Mouse (Mus musculus) myocyte (in vitro differentiated cells): ENCODE data around the gene Slc5a3. TPM values are rescaled to one million over a fixed set of nuclear protein-coding genes. Genes with fewer than 3 reads are reported as not detected.

Experiments used
- H3K27me3 ChIP-seq: one replicate; pipeline ENCODE4 v1.6.1; 2011; ENCODE audit not compliant: control insufficient read depth, insufficient read depth, insufficient read length
- H3K36me3 ChIP-seq: one replicate; pipeline ENCODE4 v1.6.1; 2011; ENCODE audit not compliant: control insufficient read depth, insufficient read depth
- H3K4me2 ChIP-seq: one replicate; pipeline ENCODE4 v1.6.1; 2011; ENCODE audit warnings: low read depth, control low read depth
- H3K4me3 ChIP-seq: one replicate; pipeline ENCODE4 v1.5.1; 2011; ENCODE audit warnings: mild to moderate bottlenecking, control low read depth, moderate library complexity
- H3K79me2 ChIP-seq: one replicate; pipeline ENCODE4 v1.6.1; 2011; ENCODE audit not compliant: control insufficient read depth, insufficient read depth
- H3ac ChIP-seq: one replicate; pipeline ENCODE4 v1.6.1; 2011; ENCODE audit not compliant: control insufficient read depth, insufficient read length
- CEBPB ChIP-seq: IDR thresholded peaks from 2 replicates; pipeline ENCODE4 v1.6.1; 2011; ENCODE audit warnings: mild to moderate bottlenecking, moderate library complexity; ENCODE audit not compliant: poor library complexity, insufficient read depth, severe bottlenecking
- E2F4 ChIP-seq: IDR thresholded peaks from one replicate; pipeline ENCODE4 v1.6.1; 2011; ENCODE audit warnings: mild to moderate bottlenecking, control low read depth, moderate library complexity; ENCODE audit not compliant: insufficient read depth
- MAX ChIP-seq: IDR thresholded peaks from one replicate; pipeline ENCODE4 v1.6.1; 2011; ENCODE audit warnings: low read depth, mild to moderate bottlenecking, control low read depth
- MYOD1 ChIP-seq, 3 experiments: IDR thresholded peaks; one replicate each; pipeline ENCODE4 v1.6.1; 2011; ENCODE audit warnings: control low read depth in 2 of 3, low read depth in 2 of 3, mild to moderate bottlenecking in 2 of 3, moderate library complexity in 1 of 3; ENCODE audit not compliant: insufficient read length in 2 of 3, control insufficient read depth in 1 of 3
- MYOG ChIP-seq, 3 experiments: IDR thresholded peaks; one replicate each; pipeline ENCODE4 v1.6.1; 2011; ENCODE audit warnings: control low read depth in 2 of 3, low read depth in 2 of 3, mild to moderate bottlenecking in 2 of 3; ENCODE audit not compliant: insufficient read length in 2 of 3, control insufficient read depth in 1 of 3, insufficient read depth in 1 of 3
- POLR2A ChIP-seq: IDR thresholded peaks from one replicate; pipeline ENCODE4 v1.6.1; 2011; ENCODE audit warnings: low read depth, mild to moderate bottlenecking, control low read depth, moderate library complexity; ENCODE audit not compliant: insufficient read length
- POLR2AphosphoS2 ChIP-seq: IDR thresholded peaks from one replicate; pipeline ENCODE4 v1.6.1; 2011; ENCODE audit warnings: low read depth, control low read depth; ENCODE audit not compliant: insufficient read length
- REST ChIP-seq: IDR thresholded peaks from one replicate; pipeline ENCODE4 v1.6.1; 2011; ENCODE audit warnings: mild to moderate bottlenecking, control low read depth, moderate library complexity; ENCODE audit not compliant: insufficient read depth, insufficient read length
- SRF ChIP-seq: IDR thresholded peaks from one replicate; pipeline ENCODE4 v1.6.1; 2011; ENCODE audit warnings: low read depth; ENCODE audit not compliant: control insufficient read depth, insufficient read length
- TCF12 ChIP-seq: IDR thresholded peaks from one replicate; pipeline ENCODE4 v1.6.1; 2011; ENCODE audit warnings: mild to moderate bottlenecking, control low read depth; ENCODE audit not compliant: poor library complexity, insufficient read depth, severe bottlenecking
- TCF3 ChIP-seq: IDR thresholded peaks from one replicate; pipeline ENCODE4 v1.6.1; 2011; ENCODE audit warnings: low read depth, control low read depth; ENCODE audit not compliant: insufficient read length
- USF1 ChIP-seq: IDR thresholded peaks from one replicate; pipeline ENCODE4 v1.6.1; 2011; ENCODE audit warnings: low read depth, mild to moderate bottlenecking, control low read depth, moderate library complexity
- polyA plus RNA-seq: library from polyadenylated mRNA; unstranded; fragments of >200 nt; fragmentation: generic; extraction: Trizol; gene quantifications from one replicate; pipeline ENCODE4 v1.2.1, GENCODE M21; 2012; ENCODE audit warnings: missing spikeins

The Slc5a3 gene
- polyA plus RNA-seq, 1 experiment: 1.2 TPM

DNA sequence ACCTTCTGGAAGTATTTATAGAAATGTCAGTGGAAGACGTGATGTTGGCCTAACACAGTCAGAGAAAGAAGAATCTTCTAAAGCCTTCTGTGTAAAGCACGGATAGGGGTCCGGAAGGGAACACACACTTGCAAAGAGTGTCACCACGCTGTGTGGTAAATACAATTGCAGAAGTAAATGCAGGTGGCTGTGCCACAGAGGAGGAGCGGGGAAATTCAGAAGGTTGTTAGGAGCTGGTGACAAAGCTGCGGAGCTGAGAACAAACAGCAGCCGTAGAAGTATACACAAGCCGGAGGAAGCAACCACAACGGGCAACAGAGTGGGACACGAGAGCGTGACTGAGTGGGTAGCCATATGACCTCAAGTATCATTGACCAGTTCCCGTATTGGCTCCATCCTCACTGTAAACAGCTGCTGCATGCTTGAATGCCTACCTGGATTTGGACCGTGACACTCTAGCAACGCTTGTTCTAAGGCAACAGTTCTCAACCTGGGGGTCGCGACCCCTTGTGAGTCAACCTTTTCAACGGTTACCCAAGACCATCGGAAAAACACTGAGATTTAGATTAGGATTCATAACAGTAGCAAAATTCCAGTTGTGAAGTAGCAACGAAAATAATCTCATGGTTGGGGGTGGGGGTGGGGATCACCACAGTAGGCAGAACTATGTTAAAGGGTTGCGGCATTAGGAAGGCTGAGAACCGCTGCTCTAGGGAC lies 20.1 kb upstream of the Slc5a3 start:
- no peak overlapping the region for H3K4me2 ChIP-seq
- no peaks in the 10 kb centered on the region for H3K27me3 ChIP-seq
- H3ac ChIP-seq: no peak overlapping the region
- no peaks in the 10 kb centered on the region for H3K36me3 ChIP-seq
- H3K79me2 ChIP-seq: no peaks in the 10 kb centered on the region
- H3K4me3 ChIP-seq: no peak overlapping the region
- TF ChIP-seq POLR2A (no peak), TCF12 (no peak), REST (no peak), POLR2AphosphoS2 (no peak), USF1 (no peak), E2F4 (no peak), MYOD1 (IDR thresholded peaks at IDR 0.05; ENCODE audit: control insufficient read depth in 1 of 3, insufficient read length in 2 of 3, low read depth in 2 of 3) (no peak), SRF (no peak), TCF3 (no peak), CEBPB (no peak), MYOG (IDR thresholded peaks at IDR 0.05; ENCODE audit: control insufficient read depth in 1 of 3, insufficient read depth in 1 of 3, insufficient read length in 2 of 3, low read depth in 2 of 3) (no peak)

DNA sequence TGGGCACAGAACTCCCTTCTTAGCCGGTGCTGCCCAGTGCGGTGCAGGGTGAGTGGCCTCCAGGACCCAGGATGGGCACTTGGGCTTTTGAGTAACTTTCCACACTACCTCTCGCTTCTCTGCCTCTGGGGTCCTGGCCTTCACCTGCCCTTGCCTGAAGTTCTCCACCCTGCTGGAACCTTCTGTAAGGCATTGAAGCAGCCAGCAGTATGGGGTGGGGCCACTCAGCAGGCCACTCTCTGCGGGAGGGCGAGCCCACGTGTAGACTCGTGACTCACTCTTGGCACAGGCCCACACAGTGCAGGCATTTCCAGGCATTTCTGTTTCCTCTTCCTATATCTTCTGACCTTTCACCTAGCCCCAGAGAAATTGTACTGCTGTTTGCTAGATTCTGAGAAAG lies 18.7 kb upstream of the Slc5a3 start:
- H3ac ChIP-seq: no peak overlapping the region
- no peak for TF ChIP-seq CEBPB

GRCm38 (mm10) chr16:92039966-92040365 lies 18.2 kb upstream of the Slc5a3 start:
- H3K27me3 ChIP-seq: no peaks in the 10 kb centered on the region
- H3ac ChIP-seq: no peak overlapping the region
- H3K4me2 ChIP-seq: no peak overlapping the region
- H3K4me3 ChIP-seq: no peak overlapping the region
- TF ChIP-seq POLR2AphosphoS2: no peak
- H3K79me2 ChIP-seq: no peaks in the 10 kb centered on the region
- no peaks in the 10 kb centered on the region for H3K36me3 ChIP-seq

More for the DNA sequence above, 18.7 kb upstream of the Slc5a3 start:
- no peaks in the 10 kb centered on the region for H3K36me3 ChIP-seq
- H3K4me3 ChIP-seq: no peak overlapping the region
- no peak overlapping the region for H3K4me2 ChIP-seq
- no peaks in the 10 kb centered on the region for H3K79me2 ChIP-seq
- no peaks in the 10 kb centered on the region for H3K27me3 ChIP-seq

DNA sequence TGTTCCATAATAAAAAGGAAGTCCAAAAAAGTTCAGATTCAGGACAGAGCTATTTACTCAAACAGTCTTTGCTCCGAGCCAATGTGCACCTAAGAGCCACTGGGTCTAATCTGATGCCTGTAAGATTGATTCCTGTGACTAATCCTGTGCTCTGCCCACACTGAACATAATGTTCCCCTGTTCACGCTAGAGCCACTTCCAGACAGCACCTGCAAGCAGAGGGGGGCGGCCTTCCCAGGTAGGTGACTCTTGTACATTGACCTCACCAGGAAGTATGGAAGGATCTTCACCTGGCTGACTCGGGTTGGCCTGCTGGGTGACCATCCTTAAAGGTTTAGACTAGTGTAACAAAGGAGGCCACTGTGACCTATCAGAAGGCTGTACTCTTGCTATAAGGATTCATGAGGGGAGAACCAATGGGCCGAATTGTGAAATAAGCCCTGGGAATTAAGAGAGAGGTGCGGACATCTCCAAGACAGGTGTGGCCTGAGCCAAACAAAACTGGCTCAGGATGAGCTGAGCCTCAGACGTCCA lies 6.3 kb upstream of the Slc5a3 start:
- no peaks in the 10 kb centered on the region for H3K27me3 ChIP-seq
- H3K36me3 ChIP-seq: no peaks in the 10 kb centered on the region
- no peak overlapping the region for H3ac ChIP-seq
- H3K79me2 ChIP-seq: no peaks in the 10 kb centered on the region
- H3K4me2 ChIP-seq: no peak overlapping the region
- no peak for TF ChIP-seq MAX
- H3K4me3 ChIP-seq: no peak overlapping the region

DNA sequence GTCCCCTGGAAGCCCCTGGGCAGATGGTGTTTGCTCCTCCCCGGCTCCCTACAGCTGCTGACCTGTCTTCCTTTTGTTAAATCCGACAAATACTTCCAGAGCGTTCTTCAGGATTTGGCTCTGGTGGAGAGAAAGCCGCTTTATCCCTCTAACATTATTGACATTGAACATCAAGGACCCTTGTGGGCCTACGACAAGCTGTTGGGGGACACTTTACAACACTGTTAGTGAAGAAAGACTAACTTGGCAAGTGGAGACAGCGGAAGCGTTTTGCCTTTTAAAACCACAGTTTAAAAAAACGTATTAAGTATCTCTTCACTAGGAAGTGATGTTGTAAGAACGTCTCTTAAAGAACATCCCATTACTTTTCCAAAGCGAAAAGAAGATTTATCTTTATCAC lies 5.6 kb upstream of the Slc5a3 start:
- no peak overlapping the region for H3K4me2 ChIP-seq
- TF ChIP-seq USF1 (no peak), MYOG (IDR thresholded peaks at IDR 0.05; ENCODE audit: control insufficient read depth in 1 of 3, insufficient read depth in 1 of 3, insufficient read length in 2 of 3, low read depth in 2 of 3) (no peak), MAX (no peak), POLR2A (no peak), REST (no peak), CEBPB (no peak), MYOD1 (IDR thresholded peaks at IDR 0.05; ENCODE audit: control insufficient read depth in 1 of 3, insufficient read length in 2 of 3, low read depth in 2 of 3) (no peak), POLR2AphosphoS2 (no peak), TCF12 (no peak), SRF (no peak), TCF3 (no peak), E2F4 (no peak)
- no peaks in the 10 kb centered on the region for H3K27me3 ChIP-seq
- no peak overlapping the region for H3K4me3 ChIP-seq
- H3K36me3 ChIP-seq: no peaks in the 10 kb centered on the region
- H3ac ChIP-seq: no peak overlapping the region
- H3K79me2 ChIP-seq: no peaks in the 10 kb centered on the region

DNA sequence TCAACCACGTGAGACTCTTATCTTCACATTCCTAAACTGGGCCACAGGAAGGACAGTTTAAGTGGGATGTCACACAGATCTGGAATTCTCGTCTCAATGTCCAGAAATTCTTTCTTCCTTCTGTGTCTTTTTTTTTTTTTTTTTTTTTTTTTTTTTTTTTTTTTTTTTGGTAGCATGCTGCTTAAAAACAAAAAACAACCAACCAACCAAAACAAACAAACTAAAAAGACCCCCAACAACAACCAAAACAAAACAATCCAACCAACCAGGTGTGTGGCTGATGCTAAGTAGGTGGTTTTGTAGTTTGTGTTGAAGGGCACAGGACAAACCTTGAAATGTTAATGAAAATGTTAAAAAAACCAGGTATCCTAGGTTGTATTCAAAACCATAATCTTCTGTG lies 1.4 kb upstream of the Slc5a3 start:
- Histone ChIP-seq H3K4me2 (no peak overlapping the region), H3ac (no peak overlapping the region), H3K4me3 (no peak overlapping the region), H3K79me2 (peaks cover 31% of the 10 kb centered on the region), H3K27me3 (no peaks in the 10 kb centered on the region), H3K36me3 (no peaks in the 10 kb centered on the region)
- no peak for TF ChIP-seq MYOG (IDR thresholded peaks at IDR 0.05; ENCODE audit: control insufficient read depth in 1 of 3, insufficient read depth in 1 of 3, insufficient read length in 2 of 3, low read depth in 2 of 3)
- no peak for TF ChIP-seq TCF3
- no peak for TF ChIP-seq USF1
- TF ChIP-seq MAX: no peak
- TF ChIP-seq MYOD1 (IDR thresholded peaks at IDR 0.05; ENCODE audit: control insufficient read depth in 1 of 3, insufficient read length in 2 of 3, low read depth in 2 of 3): no peak
- no peak for TF ChIP-seq TCF12
- TF ChIP-seq E2F4: no peak
- TF ChIP-seq POLR2A: no peak
- TF ChIP-seq POLR2AphosphoS2: no peak
- no peak for TF ChIP-seq CEBPB
- TF ChIP-seq SRF: no peak
- TF ChIP-seq REST: no peak
